In genomic region chr10:26919307-26919977, GRCm38 (mm10) we compare ENCODE assay signal across 9 mouse cellular contexts.
DNase-seq lines count a peak whose midpoint lies in the region; ATAC-seq lines count a peak whose summit lies in the region.
"Had no signal": no experiment of that assay in that cellular context is flagged by ENCODE, and none has a peak within 500 bp of the region (broad histone marks: within the 10 kb centered on the region; RNA-seq: fewer than 3 reads in every experiment).

No protein-coding gene starts in this region.

- 27% methylated on average over 5 of the region's 5 CpGs for whole genome bisulfite sequencing in embryonic facial prominence, embryonic 14.5 days
- WGBS in stomach, embryonic 16.5 days = 31% methylated on average over 5 of the region's 5 CpGs

- H3K9ac ChIP-seq in embryonic facial prominence, embryonic 14.5 days (ENCODE audit: low read depth, low read length) = no peak overlapping the region
- no peak overlapping the region for H3K9ac ChIP-seq in stomach, embryonic 16.5 days (ENCODE audit: low read length)

- no peaks in the 10 kb centered on the region for H3K4me1 ChIP-seq in embryonic facial prominence, embryonic 14.5 days (ENCODE audit: control insufficient read depth, insufficient read depth, low read length)
- H3K4me1 ChIP-seq in stomach, embryonic 16.5 days (ENCODE audit: control insufficient read depth, insufficient read depth, low read length) = 0 out of 2 replicates have a peak, but pooled peaks cover 2% of the 10 kb centered on the region

- no peak overlapping the region for H3K4me2 ChIP-seq in embryonic facial prominence, embryonic 14.5 days (ENCODE audit: low read depth, low read length)
- H3K4me2 ChIP-seq in stomach, embryonic 16.5 days (ENCODE audit: low read depth, low read length) = no peak overlapping the region

- DNase-seq in cerebellum, adult 9-10 months = peak; percentile 18
- DNase-seq in cerebellum, adult 11 months = no peak
- peak; percentile 80 for DNase-seq in ZHBTc4 (ENCODE audit: low read depth, low spot score)
- peak; percentile 55 for DNase-seq in embryonic facial prominence, embryonic 14.5 days (ENCODE audit: low spot score)
- peak; percentile 16 to 65 for DNase-seq in left cerebral cortex, adult 9 months (ENCODE audit: low spot score in 2 of 2)
- DNase-seq in mesoderm, embryonic 11.5 days (ENCODE audit: low read depth, low spot score) = peak; percentile 75

- no peaks in the 10 kb centered on the region for H3K36me3 ChIP-seq in embryonic facial prominence, embryonic 14.5 days (ENCODE audit: control insufficient read depth, insufficient read depth, low read length)
- H3K36me3 ChIP-seq in stomach, embryonic 16.5 days (ENCODE audit: control insufficient read depth, insufficient read depth, low read length) = no peaks in the 10 kb centered on the region
- H3K36me3 ChIP-seq: G1E had no signal

- no peaks in the 10 kb centered on the region for H3K9me3 ChIP-seq in embryonic facial prominence, embryonic 14.5 days (ENCODE audit: control insufficient read depth, low read length)
- H3K9me3 ChIP-seq in stomach, embryonic 16.5 days (replicated peaks; ENCODE audit: control insufficient read depth, low read length) = no peaks in the 10 kb centered on the region
- H3K9me3 ChIP-seq: G1E had no signal

- H3K27ac ChIP-seq in embryonic facial prominence, embryonic 14.5 days (replicated peaks; ENCODE audit: low read depth, low read length) = no peak overlapping the region
- no peak overlapping the region for H3K27ac ChIP-seq in stomach, embryonic 16.5 days (ENCODE audit: low read length)

- no peak overlapping the region for H3K4me3 ChIP-seq in embryonic facial prominence, embryonic 14.5 days (ENCODE audit: low read depth, low read length)
- no peak overlapping the region for H3K4me3 ChIP-seq in stomach, embryonic 16.5 days (replicated peaks; ENCODE audit: low read length)

- H3K27me3 ChIP-seq in embryonic facial prominence, embryonic 14.5 days (replicated peaks; ENCODE audit: control insufficient read depth, insufficient read depth, low read length) = no peaks in the 10 kb centered on the region
- H3K27me3 ChIP-seq in stomach, embryonic 16.5 days (ENCODE audit: control insufficient read depth, insufficient read depth, low read length) = no peaks in the 10 kb centered on the region

- no peak; the same call in 1 of the 2 replicates for ATAC-seq in embryonic facial prominence, embryonic 14.5 days (ENCODE audit: low read depth)
- ATAC-seq in inflammation-experienced regulatory T-cells, adult 6 months = peak; percentile 50
- ATAC-seq in stomach, embryonic 16.5 days (ENCODE audit: insufficient read depth, low FRiP score) = 0 out of 2 replicates have a peak, but pooled peaks have one; percentile 25
